Mouse (Mus musculus) limb, embryonic 12.5 days (tissue): ENCODE measurements around the gene Trim14. TPM values are rescaled to one million over a fixed set of nuclear protein-coding genes. Genes with fewer than 3 reads are reported as not detected.

Experiments
- ATAC-seq: fragments of 200-750 bp; cut with Nextera tagmentation; 2 replicates; pipeline ENCODE4 v1.8.0; 2017; ENCODE audit warnings: low read depth, moderate TSS enrichment; ENCODE audit not compliant: insufficient number of reproducible peaks, insufficient read depth, low FRiP score, low TSS enrichment
- H3K27ac ChIP-seq: fragments of 300-500 bp; sonication (generic); 2 replicates; pipeline ENCODE4 v1.5.1; 2016; ENCODE audit warnings: mild to moderate bottlenecking, moderate library complexity
- H3K27me3 ChIP-seq: fragments of 300-500 bp; sonication (generic); 2 replicates; pipeline ENCODE4 v1.6.1; 2016; ENCODE audit warnings: mild to moderate bottlenecking, moderate library complexity
- H3K36me3 ChIP-seq: fragments of 300-500 bp; sonication (generic); 2 replicates; pipeline ENCODE4 v1.6.1; 2016; ENCODE audit warnings: mild to moderate bottlenecking, moderate library complexity
- H3K4me1 ChIP-seq: fragments of 300-500 bp; sonication (generic); replicated peaks from 2 replicates; pipeline ENCODE4 v1.6.1; 2016
- H3K4me2 ChIP-seq: fragments of 300-500 bp; sonication (generic); 2 replicates; pipeline ENCODE4 v1.6.1; 2016; ENCODE audit warnings: mild to moderate bottlenecking, moderate library complexity
- H3K4me3 ChIP-seq: fragments of 300-500 bp; sonication (generic); replicated peaks from 2 replicates; pipeline ENCODE4 v1.5.1; 2016; ENCODE audit warnings: mild to moderate bottlenecking
- H3K9ac ChIP-seq: fragments of 300-500 bp; sonication (generic); replicated peaks from 2 replicates; pipeline ENCODE4 v1.6.1; 2016; ENCODE audit warnings: mild to moderate bottlenecking, moderate library complexity
- H3K9me3 ChIP-seq: fragments of 300-500 bp; sonication (generic); 2 replicates; pipeline ENCODE4 v1.6.1; 2016; ENCODE audit warnings: mild to moderate bottlenecking, moderate library complexity
- WGBS: fragments of 180-500 bp; shearing (Covaris S2); methylation state at CpG from one replicate; pipeline ENCODE4 v1.1.7; 2016; 5-methylcytosine and 5-hydroxymethylcytosine counted together
- polyA plus RNA-seq: library from polyadenylated mRNA; unstranded; fragments of >200 nt; fragmentation: Nextera tagmentation; extraction: Ambion mirVana; gene quantifications from 2 replicates; pipeline ENCODE4 v1.2.1, GENCODE M21; 2016

The Trim14 gene
- polyA plus RNA-seq, 1 experiment from 2014 or later = 0.43 TPM

DNA sequence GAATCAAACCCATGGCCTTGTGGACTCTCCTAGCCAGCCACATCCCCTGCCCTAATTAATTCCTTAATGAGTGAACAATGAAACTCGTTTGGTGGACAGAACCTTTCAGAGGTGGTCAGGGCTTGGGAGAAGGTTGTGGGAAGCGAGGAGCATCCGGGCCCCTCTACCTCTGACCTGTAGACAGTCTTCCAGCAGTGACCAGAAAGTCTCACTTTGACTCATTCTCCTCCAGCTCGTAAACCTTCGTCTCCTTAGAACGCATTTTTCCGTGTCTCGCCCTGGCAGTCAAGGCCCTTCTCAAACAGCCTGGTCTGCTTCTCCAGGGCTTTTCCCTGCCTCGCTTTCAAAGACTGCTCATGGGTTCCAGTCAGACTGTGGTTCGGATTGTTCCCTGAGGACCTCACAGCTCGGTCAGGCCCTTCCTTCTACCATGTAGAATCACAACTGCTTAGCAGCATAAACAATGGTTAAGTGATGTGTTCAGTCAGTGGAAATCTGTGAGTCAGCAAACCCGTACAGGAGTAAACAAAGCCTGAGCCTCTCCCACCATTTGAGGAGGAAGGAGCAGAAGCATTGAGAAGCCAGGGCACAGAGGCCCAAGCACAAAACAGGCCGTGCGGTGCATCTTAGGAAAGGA lies 24.2 kb upstream of the Trim14 start:
- no peak for ATAC-seq
- Histone ChIP-seq H3K4me2 (no peak overlapping the region), H3K27ac (no peak overlapping the region), H3K4me3 (no peak overlapping the region), H3K36me3 (no peaks in the 10 kb centered on the region), H3K9me3 (no peaks in the 10 kb centered on the region), H3K9ac (no peak overlapping the region), H3K27me3 (no peaks in the 10 kb centered on the region), H3K4me1 (no peaks in the 10 kb centered on the region)
- WGBS = 74% methylated on average over 14 of the region's 14 CpGs

DNA sequence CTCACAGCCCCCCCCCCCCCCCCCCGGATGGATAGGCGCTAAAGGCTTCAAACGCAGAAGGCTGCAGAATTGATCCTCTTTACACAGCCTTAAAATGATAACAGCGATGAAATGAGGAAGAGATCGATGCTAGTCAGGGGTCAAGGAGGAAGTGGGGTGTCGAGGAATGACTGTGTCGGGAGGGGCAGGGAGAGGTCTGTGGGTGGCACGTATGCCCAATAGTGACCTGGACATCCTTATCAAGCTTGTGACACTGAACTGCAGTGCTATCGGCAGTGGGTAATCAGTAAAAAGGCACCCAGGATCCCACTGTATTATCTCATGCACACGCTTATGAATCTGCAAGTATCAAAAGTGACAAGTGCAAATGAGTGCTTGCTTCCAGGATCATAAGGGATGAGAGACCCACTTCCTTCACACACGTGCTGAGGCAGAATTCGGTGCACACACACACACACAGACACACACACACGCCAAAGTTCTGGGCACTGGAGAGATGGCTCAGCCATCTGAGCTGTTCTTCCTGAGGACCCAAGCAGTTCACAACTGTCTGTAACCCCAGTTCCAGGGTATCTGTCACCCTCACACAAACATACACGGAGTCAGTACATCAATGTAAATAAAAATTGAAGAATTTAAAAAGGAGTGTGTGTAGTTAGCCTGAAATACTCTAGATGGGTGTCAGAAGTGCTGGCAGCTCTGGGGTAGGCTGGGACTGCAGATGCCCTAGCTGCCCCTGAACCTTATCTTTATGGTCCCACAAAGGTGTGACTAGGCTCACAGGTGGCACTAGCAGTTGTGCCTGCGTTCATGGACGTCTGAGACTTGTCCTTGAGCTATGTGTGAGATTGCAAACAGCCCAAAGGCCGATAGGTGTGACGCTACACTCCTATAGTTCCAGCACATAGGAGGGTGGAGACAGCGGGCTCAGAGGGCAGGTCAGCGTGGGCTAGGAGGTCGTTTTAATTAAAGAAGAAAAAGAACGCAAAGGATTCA lies 23.0 kb upstream of the Trim14 start:
- 78% methylated on average over 22 of the region's 22 CpGs for WGBS
- no peaks in the 10 kb centered on the region for H3K4me1 ChIP-seq
- ATAC-seq = no peak

DNA sequence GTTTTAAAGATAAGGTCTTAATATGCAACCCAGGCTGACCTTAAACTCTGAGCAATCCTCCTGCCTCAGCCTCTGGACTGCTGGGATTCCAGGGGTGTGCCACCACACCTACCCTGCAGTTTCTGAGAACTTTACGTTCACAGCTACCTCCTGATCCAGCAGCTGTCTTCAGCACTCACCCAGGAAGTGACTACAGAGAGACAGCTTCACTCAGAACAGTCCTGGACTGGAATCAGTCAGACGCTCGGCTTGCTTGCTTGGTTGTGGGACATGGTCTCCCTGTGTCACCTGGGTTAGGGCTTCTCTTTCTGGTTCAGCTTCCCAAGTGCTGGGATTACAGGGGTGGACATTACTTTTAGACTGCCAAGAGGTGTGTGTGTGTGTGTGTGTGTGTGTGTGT lies 21.0 kb upstream of the Trim14 start:
- no peaks in the 10 kb centered on the region for H3K27me3 ChIP-seq
- no peak overlapping the region for H3K9ac ChIP-seq
- H3K4me1 ChIP-seq = no peaks in the 10 kb centered on the region
- no peak overlapping the region for H3K27ac ChIP-seq
- ATAC-seq = no peak
- no peak overlapping the region for H3K4me2 ChIP-seq
- H3K4me3 ChIP-seq = no peak overlapping the region
- WGBS = 70% methylated on average over 3 of the region's 3 CpGs
- H3K9me3 ChIP-seq = 0 out of 2 replicates have a peak, but pooled peaks cover 2% of the 10 kb centered on the region
- no peaks in the 10 kb centered on the region for H3K36me3 ChIP-seq

More for the DNA sequence above, 23.0 kb upstream of the Trim14 start:
- H3K9me3 ChIP-seq = no peaks in the 10 kb centered on the region
- H3K36me3 ChIP-seq = no peaks in the 10 kb centered on the region
- H3K4me3 ChIP-seq = no peak overlapping the region
- no peaks in the 10 kb centered on the region for H3K27me3 ChIP-seq
- H3K9ac ChIP-seq = no peak overlapping the region
- no peak overlapping the region for H3K4me2 ChIP-seq
- no peak overlapping the region for H3K27ac ChIP-seq

DNA sequence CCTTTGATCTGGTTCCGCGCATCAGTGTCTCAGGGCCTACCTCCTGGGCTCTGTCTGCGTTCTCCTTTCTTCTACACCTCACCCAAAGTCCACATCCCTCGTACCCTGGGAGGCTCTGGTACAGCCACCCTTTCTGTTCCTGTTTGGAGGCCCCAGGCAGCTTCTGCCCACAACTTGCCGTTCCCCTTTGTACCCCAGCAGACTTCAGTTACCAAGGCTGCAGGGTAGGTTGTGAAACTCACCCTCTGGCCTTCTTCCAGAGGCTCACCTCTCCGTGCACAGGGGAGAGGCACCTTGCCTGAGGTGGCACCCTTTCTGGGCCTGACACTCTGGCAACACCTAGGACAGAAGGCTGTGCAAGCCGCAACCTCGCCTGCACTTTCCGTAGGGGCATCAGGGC lies 19.8 kb upstream of the Trim14 start:
- ATAC-seq = no peak
- WGBS = 84% methylated on average over 9 of the region's 9 CpGs
- no peak overlapping the region for H3K4me3 ChIP-seq
- H3K9me3 ChIP-seq = 0 out of 2 replicates have a peak, but pooled peaks cover 2% of the 10 kb centered on the region
- H3K9ac ChIP-seq = no peak overlapping the region
- H3K4me1 ChIP-seq = no peaks in the 10 kb centered on the region
- no peak overlapping the region for H3K27ac ChIP-seq
- no peaks in the 10 kb centered on the region for H3K27me3 ChIP-seq
- no peak overlapping the region for H3K4me2 ChIP-seq
- H3K36me3 ChIP-seq = no peaks in the 10 kb centered on the region

DNA sequence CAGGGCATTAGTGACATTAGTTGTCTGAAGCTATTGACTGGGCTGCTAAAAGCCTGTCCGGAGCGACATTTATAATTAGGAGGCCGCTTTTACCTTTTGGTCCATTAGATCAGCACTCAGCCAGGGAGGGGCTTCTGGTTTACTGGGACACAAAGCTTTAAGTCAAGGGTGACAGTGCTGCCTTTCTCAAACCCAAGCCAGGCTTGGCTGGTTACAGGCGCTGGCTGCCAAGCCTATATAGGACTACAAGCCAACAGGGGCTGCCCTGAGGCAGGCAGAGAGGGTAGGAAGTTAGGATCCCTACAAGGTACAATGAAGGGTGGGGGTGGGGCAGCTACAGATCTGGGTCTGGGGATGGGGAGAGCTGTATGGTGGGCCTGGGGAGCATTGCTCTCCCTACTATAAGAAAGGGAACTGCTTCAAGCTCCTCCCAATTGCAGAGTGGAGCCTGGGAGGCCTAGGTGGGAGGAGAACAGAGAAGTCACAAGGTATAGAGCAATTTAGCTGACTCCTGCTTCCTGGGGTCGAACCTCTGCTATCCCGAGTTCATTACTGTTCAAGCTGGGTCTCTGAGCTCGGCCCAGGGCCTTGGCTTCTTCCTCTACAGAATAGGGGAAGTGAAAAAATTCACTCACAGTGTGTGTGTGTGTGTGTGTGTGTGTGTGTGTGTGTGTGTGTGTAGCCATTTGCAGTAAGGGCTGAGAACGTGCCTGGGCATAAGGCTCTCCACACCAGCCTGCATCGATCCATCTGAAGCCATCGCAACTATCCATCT lies 18.5 kb upstream of the Trim14 start:
- Histone ChIP-seq H3K9ac (no peak overlapping the region), H3K9me3 (0 out of 2 replicates have a peak, but pooled peaks cover 2% of the 10 kb centered on the region), H3K4me3 (no peak overlapping the region), H3K36me3 (no peaks in the 10 kb centered on the region), H3K27me3 (no peaks in the 10 kb centered on the region), H3K27ac (no peak overlapping the region), H3K4me1 (no peaks in the 10 kb centered on the region), H3K4me2 (no peak overlapping the region)
- ATAC-seq = no peak
- 81% methylated on average over 10 of the region's 10 CpGs for WGBS

- 100% methylated on average over 1 of the region's 1 CpGs for WGBS
Measured at GRCm38 (mm10) chr4:46553864-46554263, 17.9 kb upstream of the Trim14 start.

DNA sequence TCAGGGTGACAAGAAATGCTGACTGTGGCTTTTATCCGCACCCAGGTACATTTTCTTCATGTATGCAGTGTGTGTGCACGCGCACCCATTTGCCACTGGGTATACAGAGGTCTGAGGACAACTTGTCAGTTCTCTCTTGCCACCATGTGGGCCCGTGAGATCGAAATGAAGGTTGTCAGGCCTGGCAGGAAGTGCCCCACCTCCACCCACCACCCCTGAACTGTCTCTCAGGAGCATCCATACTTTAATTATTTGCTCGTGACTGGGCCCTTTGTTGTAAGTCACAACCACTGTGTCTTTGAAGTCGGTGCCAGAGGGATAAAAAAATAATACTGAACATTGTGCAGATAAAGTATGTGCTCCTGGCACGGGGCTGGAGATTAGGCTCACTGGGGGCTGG lies 14.5 kb upstream of the Trim14 start:
- no peak for ATAC-seq
- no peak overlapping the region for H3K4me3 ChIP-seq

More at GRCm38 (mm10) chr4:46553864-46554263, 17.9 kb upstream of the Trim14 start:
- Histone ChIP-seq H3K27ac (no peak overlapping the region), H3K4me1 (no peaks in the 10 kb centered on the region), H3K9ac (no peak overlapping the region), H3K36me3 (no peaks in the 10 kb centered on the region), H3K27me3 (no peaks in the 10 kb centered on the region), H3K9me3 (0 out of 2 replicates have a peak, but pooled peaks cover 2% of the 10 kb centered on the region), H3K4me2 (no peak overlapping the region), H3K4me3 (no peak overlapping the region)
- ATAC-seq = no peak

GRCm38 (mm10) chr4:46549979-46550378 lies 14.0 kb upstream of the Trim14 start:
- Histone ChIP-seq H3K27me3 (no peaks in the 10 kb centered on the region), H3K4me2 (no peak overlapping the region), H3K4me3 (no peak overlapping the region), H3K36me3 (no peaks in the 10 kb centered on the region), H3K27ac (no peak overlapping the region), H3K4me1 (0 out of 2 replicates have a peak, but pooled peaks cover 3% of the 10 kb centered on the region), H3K9ac (no peak overlapping the region), H3K9me3 (0 out of 2 replicates have a peak, but pooled peaks cover 2% of the 10 kb centered on the region)
- no peak for ATAC-seq
- 81% methylated on average over 9 of the region's 10 CpGs for WGBS

More for the DNA sequence above, 14.5 kb upstream of the Trim14 start:
- H3K36me3 ChIP-seq = no peaks in the 10 kb centered on the region
- 68% methylated on average over 8 of the region's 8 CpGs for WGBS
- H3K4me1 ChIP-seq = 0 out of 2 replicates have a peak, but pooled peaks cover 1% of the 10 kb centered on the region
- H3K9me3 ChIP-seq = 0 out of 2 replicates have a peak, but pooled peaks cover 2% of the 10 kb centered on the region
- no peaks in the 10 kb centered on the region for H3K27me3 ChIP-seq
- H3K4me2 ChIP-seq = no peak overlapping the region
- H3K27ac ChIP-seq = no peak overlapping the region
- no peak overlapping the region for H3K9ac ChIP-seq

- Histone ChIP-seq H3K27me3 (no peaks in the 10 kb centered on the region; the same call in 1 of the 2 replicates), H3K4me2 (no peak overlapping the region), H3K36me3 (no peaks in the 10 kb centered on the region), H3K9ac (no peak overlapping the region), H3K27ac (no peak overlapping the region), H3K4me1 (0 out of 2 replicates have a peak, but pooled peaks cover 3% of the 10 kb centered on the region), H3K9me3 (no peaks in the 10 kb centered on the region), H3K4me3 (no peak overlapping the region)
- 45% methylated on average over 6 of the region's 6 CpGs for WGBS
- no peak for ATAC-seq
Measured at GRCm38 (mm10) chr4:46546709-46547108, 10.8 kb upstream of the Trim14 start.

DNA sequence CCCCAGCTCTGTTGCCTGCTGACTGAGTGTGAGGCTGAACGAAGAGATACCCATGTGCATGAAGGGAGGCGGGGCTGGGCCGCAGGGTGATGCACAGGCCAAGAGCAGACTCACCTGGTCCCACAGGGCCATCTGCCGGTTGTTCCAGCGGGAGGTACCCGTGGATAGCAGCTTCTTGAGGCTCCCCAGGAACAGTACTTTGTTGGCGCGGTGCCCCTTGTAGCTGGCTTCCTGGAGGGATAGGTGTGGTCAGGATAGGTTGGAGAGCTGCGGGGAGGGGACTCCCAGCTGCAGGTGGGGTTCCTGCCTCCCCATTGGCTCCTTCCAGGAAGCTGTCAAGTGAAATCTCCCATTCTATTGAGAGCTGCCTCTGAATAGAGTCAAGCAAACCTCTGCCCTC lies 9.6 kb upstream of the Trim14 start:
- no peak overlapping the region for H3K4me2 ChIP-seq
- H3K9me3 ChIP-seq = no peaks in the 10 kb centered on the region
- H3K27ac ChIP-seq = no peak overlapping the region
- WGBS = 8% methylated on average over 9 of the region's 9 CpGs
- ATAC-seq = no peak
- H3K9ac ChIP-seq = no peak overlapping the region
- H3K4me3 ChIP-seq = no peak overlapping the region
- H3K36me3 ChIP-seq = no peaks in the 10 kb centered on the region
- no peaks in the 10 kb centered on the region; the same call in 1 of the 2 replicates for H3K27me3 ChIP-seq
- 0 out of 2 replicates have a peak, but pooled peaks cover 3% of the 10 kb centered on the region for H3K4me1 ChIP-seq
